Mouse (Mus musculus) stomach, postnatal 0 days (tissue): ENCODE measurements at regions not wholly inside any gene's neighbourhood (a gene's known extent, or its start where the extent isn't known, plus 50 kb on each side); places are given as distances from the start of the nearest gene placed in this dataset.

ENCODE experiments used
- ATAC-seq: fragments of 200-750 bp; cut with Nextera tagmentation; 2 replicates; pipeline ENCODE4 v1.8.0; 2017; ENCODE audit not compliant: low FRiP score, low TSS enrichment
- DNase-seq: peaks from one replicate; pipeline ENCODE4 v3.0.0-alpha.2; 2016; ENCODE audit warnings: low spot score
- H3K27ac ChIP-seq: fragments of 300-500 bp; sonication (generic); replicated peaks from 2 replicates; pipeline ENCODE4 v1.5.1; 2014; ENCODE audit warnings: mild to moderate bottlenecking, control low read depth
- H3K27me3 ChIP-seq: fragments of 300-500 bp; sonication (generic); 2 replicates; pipeline ENCODE4 v1.6.1; 2014; ENCODE audit warnings: low read length; ENCODE audit not compliant: control insufficient read depth, insufficient read depth
- H3K36me3 ChIP-seq: fragments of 300-500 bp; sonication (generic); 2 replicates; pipeline ENCODE4 v1.6.1; 2014; ENCODE audit warnings: low read length, mixed read lengths; ENCODE audit not compliant: control insufficient read depth, insufficient read depth
- H3K4me1 ChIP-seq: fragments of 300-500 bp; sonication (generic); replicated peaks from 2 replicates; pipeline ENCODE4 v1.6.1; 2014; ENCODE audit warnings: antibody characterized with exemption; ENCODE audit not compliant: control insufficient read depth, insufficient read depth
- H3K4me2 ChIP-seq: fragments of 300-500 bp; sonication (generic); replicated peaks from 2 replicates; pipeline ENCODE4 v1.6.1; 2014; ENCODE audit warnings: low read depth, mild to moderate bottlenecking, control low read depth, moderate library complexity
- H3K4me3 ChIP-seq: fragments of 300-500 bp; sonication (generic); 2 replicates; pipeline ENCODE4 v1.5.1; 2014; ENCODE audit warnings: low read depth, low read length, control low read depth
- H3K9ac ChIP-seq: fragments of 300-500 bp; sonication (generic); 2 replicates; pipeline ENCODE4 v1.6.1; 2014; ENCODE audit warnings: mild to moderate bottlenecking, low read length, control low read depth, mixed read lengths
- H3K9me3 ChIP-seq: fragments of 300-500 bp; sonication (generic); 2 replicates; pipeline ENCODE4 v1.6.1; 2016; ENCODE audit warnings: low read length; ENCODE audit not compliant: control insufficient read depth
- CTCF ChIP-seq: IDR thresholded peaks from 2 replicates; pipeline ENCODE4 v1.5.1; 2016; ENCODE audit warnings: antibody characterized with exemption, low read depth, mild to moderate bottlenecking, moderate library complexity
- EP300 ChIP-seq: optimal IDR thresholded peaks from 2 replicates; pipeline ENCODE3; 2016; ENCODE audit warnings: antibody characterized with exemption
- WGBS: fragments of 180-500 bp; shearing (Covaris S2); extraction: QIAGEN DNeasy Blood & Tissue Kit; methylation state at CpG from one replicate; pipeline ENCODE4 v1.1.7; 2014; 5-methylcytosine and 5-hydroxymethylcytosine counted together

- Histone ChIP-seq H3K9ac (no peak overlapping the region), H3K36me3 (no peaks in the 10 kb centered on the region), H3K4me3 (no peak overlapping the region), H3K4me1 (no peaks in the 10 kb centered on the region), H3K9me3 (no peaks in the 10 kb centered on the region), H3K27me3 (no peaks in the 10 kb centered on the region), H3K27ac (no peak overlapping the region), H3K4me2 (no peak overlapping the region)
- no peak for ATAC-seq
- 47% methylated on average over 7 of the region's 7 CpGs for WGBS
- no peak for TF ChIP-seq CTCF
- TF ChIP-seq EP300 = no peak
- DNase-seq = no peak
Measured at GRCm38 (mm10) chr3:123754011-123754610, 63.5 kb upstream of the Ndst3 start.

- no peak overlapping the region for H3K4me2 ChIP-seq
- H3K9ac ChIP-seq = no peak overlapping the region
- DNase-seq = no peak
- H3K36me3 ChIP-seq = no peaks in the 10 kb centered on the region
- no peaks in the 10 kb centered on the region for H3K4me1 ChIP-seq
- H3K27me3 ChIP-seq = no peaks in the 10 kb centered on the region
- ATAC-seq = no peak
- H3K27ac ChIP-seq = no peak overlapping the region
- no peak overlapping the region for H3K4me3 ChIP-seq
- no peaks in the 10 kb centered on the region for H3K9me3 ChIP-seq
- 32% methylated on average over 1 of the region's 1 CpGs for WGBS
- TF ChIP-seq CTCF = no peak
Measured at GRCm38 (mm10) chr3:123754927-123755326, 64.3 kb upstream of the Ndst3 start.

GRCm38 (mm10) chr3:123765911-123766556 lies 75.4 kb upstream of the Ndst3 start:
- no peak overlapping the region for H3K4me3 ChIP-seq
- no peak for TF ChIP-seq CTCF
- TF ChIP-seq EP300 = no peak
- H3K4me1 ChIP-seq = no peaks in the 10 kb centered on the region
- H3K27me3 ChIP-seq = no peaks in the 10 kb centered on the region
- no peak overlapping the region for H3K9ac ChIP-seq
- no peaks in the 10 kb centered on the region for H3K9me3 ChIP-seq
- no peaks in the 10 kb centered on the region for H3K36me3 ChIP-seq
- no peak overlapping the region for H3K27ac ChIP-seq
- DNase-seq (no peak), ATAC-seq (no peak)
- H3K4me2 ChIP-seq = no peak overlapping the region
- WGBS = 67% methylated on average over 3 of the region's 3 CpGs

- Histone ChIP-seq H3K27me3 (no peaks in the 10 kb centered on the region), H3K4me2 (no peak overlapping the region), H3K4me1 (no peaks in the 10 kb centered on the region), H3K9ac (no peak overlapping the region), H3K36me3 (no peaks in the 10 kb centered on the region), H3K27ac (no peak overlapping the region), H3K4me3 (no peak overlapping the region), H3K9me3 (no peaks in the 10 kb centered on the region)
- ATAC-seq = no peak
- WGBS = 68% methylated on average over 6 of the region's 6 CpGs
- TF ChIP-seq CTCF (no peak), EP300 (no peak)
- DNase-seq = no peak
Measured at GRCm38 (mm10) chr3:123766557-123766913, 75.9 kb upstream of the Ndst3 start.

- Histone ChIP-seq H3K27me3 (no peaks in the 10 kb centered on the region), H3K4me2 (no peak overlapping the region), H3K4me1 (no peaks in the 10 kb centered on the region), H3K9ac (no peak overlapping the region), H3K4me3 (no peak overlapping the region), H3K36me3 (no peaks in the 10 kb centered on the region), H3K9me3 (no peaks in the 10 kb centered on the region), H3K27ac (no peak overlapping the region)
- DNase-seq (no peak), ATAC-seq (no peak)
- no peak for TF ChIP-seq EP300
- TF ChIP-seq CTCF = peak; percentile 64
Measured at GRCm38 (mm10) chr3:123780507-123780906, 89.9 kb upstream of the Ndst3 start.

- no peak overlapping the region for H3K9ac ChIP-seq
- no peaks in the 10 kb centered on the region for H3K36me3 ChIP-seq
- no peaks in the 10 kb centered on the region for H3K27me3 ChIP-seq
- H3K27ac ChIP-seq = no peak overlapping the region
- no peak overlapping the region for H3K4me2 ChIP-seq
- H3K4me1 ChIP-seq = no peaks in the 10 kb centered on the region
- 69% methylated on average over 1 of the region's 1 CpGs for WGBS
- no peak overlapping the region for H3K4me3 ChIP-seq
- TF ChIP-seq CTCF = no peak
- TF ChIP-seq EP300 = no peak
- ATAC-seq = no peak
- DNase-seq = no peak
- no peaks in the 10 kb centered on the region for H3K9me3 ChIP-seq
Measured at GRCm38 (mm10) chr3:123781581-123781980, 90.9 kb upstream of the Ndst3 start.
